Mouse (Mus musculus): Measurements from ENCODE around the gene Gm8374. TPM values are rescaled to one million over a fixed set of nuclear protein-coding genes. Genes with fewer than 3 reads are reported as not detected.
"Not testable (repeated sequence)": the region's sequence is repeated elsewhere in the genome, so short reads cannot be mapped to it uniquely, and the experiment has no call there.

Gm8374 gene
- polyA plus RNA-seq (2016; fragmentation: Nextera tagmentation; extraction: Ambion mirVana) = not detected in 2 replicates

GRCm38 (mm10) chr14:7365034-7365433 lies at the start of gene Gm8374:
Gene Gm8374 (minus strand): TSS chr14:7365134.
- not testable (repeated sequence) for H3K4me3 ChIP-seq; H3K36me3 ChIP-seq (replicated peaks); H3K4me1 ChIP-seq; H3K9me3 ChIP-seq; H3K27me3 ChIP-seq (ENCODE audit: poor library complexity, severe bottlenecking); DNase-seq (ENCODE audit: extremely low spot score, low spot score); H3K27ac ChIP-seq
- WGBS = 84% methylated on average over 3 of the region's 3 CpGs

DNA sequence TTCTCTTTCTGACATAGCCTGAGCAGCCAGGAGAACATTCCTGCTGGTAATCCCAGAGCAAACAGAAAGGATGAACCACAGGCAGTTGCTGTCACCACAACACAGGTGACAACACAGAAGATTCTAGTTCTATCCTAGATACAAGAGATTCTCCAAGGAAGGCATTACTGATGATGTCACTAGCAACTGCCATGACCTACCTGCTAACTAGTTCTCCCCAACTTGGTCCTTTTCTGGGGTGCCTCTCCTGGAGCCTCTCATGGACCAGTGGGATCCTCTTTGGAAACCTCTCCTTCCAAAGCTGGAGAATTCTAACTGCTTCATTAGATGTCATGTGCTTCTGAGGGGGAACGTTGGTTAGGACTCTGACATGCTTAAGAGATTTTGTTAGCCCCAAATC lies 32.6 kb downstream of the Gm8374 start, which contains the start of gene Gm5797:
Gm5797 (minus strand) TSS at position 101 of the 400 bp plus-strand sequence.
- not testable (repeated sequence) for H3K4me1 ChIP-seq; H3K27ac ChIP-seq; H3K9me3 ChIP-seq; H3K27me3 ChIP-seq (ENCODE audit: poor library complexity, severe bottlenecking); H3K36me3 ChIP-seq (replicated peaks); H3K4me3 ChIP-seq; DNase-seq (ENCODE audit: extremely low spot score, low spot score)
- no CpG with 5 or more reads among the region's 1 CpGs for WGBS

- H3K27ac ChIP-seq = peak overlapping the region; percentile 86
- H3K36me3 ChIP-seq (replicated peaks); H3K9me3 ChIP-seq; H3K4me1 ChIP-seq; H3K27me3 ChIP-seq (ENCODE audit: poor library complexity, severe bottlenecking): not testable (repeated sequence)
- H3K4me3 ChIP-seq = peak overlapping the region; percentile 60
- DNase-seq (ENCODE audit: extremely low spot score, low spot score) = peak; percentile 63
- 1% methylated on average over 18 of the region's 19 CpGs for WGBS
Measured at GRCm38 (mm10) chr14:7315093-7315492, 49.8 kb downstream of the Gm8374 start.

- peak within 1 kb of the TSS; percentile 60 for H3K4me3 ChIP-seq
- H3K36me3 ChIP-seq (replicated peaks); H3K27me3 ChIP-seq (ENCODE audit: poor library complexity, severe bottlenecking); H3K9me3 ChIP-seq; DNase-seq (ENCODE audit: extremely low spot score, low spot score); H3K4me1 ChIP-seq: not testable (repeated sequence)
- H3K27ac ChIP-seq = peak within 1 kb of the TSS; percentile 86
- WGBS = 0% methylated on average over 9 of the region's 35 CpGs
Measured at GRCm38 (mm10) chr14:7314661-7315060, 50.3 kb downstream of the Gm8374 start, which contains the start of gene Gm3739. Gene Gm3739 (minus strand): TSS chr14:7315049.

Other genes starting within 250 kb of the Gm8374 start
- gene Gm6676, start 239.7 kb downstream of the Gm8374 start, polyA plus RNA-seq (2016; fragmentation: Nextera tagmentation; extraction: Ambion mirVana) = not detected in 2 replicates
- gene Gm3512, start 190.6 kb downstream of the Gm8374 start, polyA plus RNA-seq (2016; fragmentation: Nextera tagmentation; extraction: Ambion mirVana) = 3.8 and 4.5 TPM in 2 replicates
- gene Gm16434, start 170.6 kb downstream of the Gm8374 start, polyA plus RNA-seq (2016; fragmentation: Nextera tagmentation; extraction: Ambion mirVana) = not detected in 2 replicates
- gene Gm3727, start 100.4 kb downstream of the Gm8374 start, polyA plus RNA-seq (2016; fragmentation: Nextera tagmentation; extraction: Ambion mirVana) = not detected in 2 replicates
- 1.6 and 1.9 TPM in 2 replicates for gene Gm3739, start 50.1 kb downstream of the Gm8374 start, polyA plus RNA-seq (2016; fragmentation: Nextera tagmentation; extraction: Ambion mirVana)
- not detected in 2 replicates for gene Gm5797, start 32.7 kb downstream of the Gm8374 start, polyA plus RNA-seq (2016; fragmentation: Nextera tagmentation; extraction: Ambion mirVana)
- not detected in 2 replicates for gene Gm3755, start 85.8 kb upstream of the Gm8374 start, polyA plus RNA-seq (2016; fragmentation: Nextera tagmentation; extraction: Ambion mirVana)
- 1.2 and 1.4 TPM in 2 replicates for gene Gm3752, start 118.6 kb upstream of the Gm8374 start, polyA plus RNA-seq (2016; fragmentation: Nextera tagmentation; extraction: Ambion mirVana)
- 0.58 and 0.90 TPM in 2 replicates for gene Gm3558, start 203.4 kb upstream of the Gm8374 start, polyA plus RNA-seq (2016; fragmentation: Nextera tagmentation; extraction: Ambion mirVana)
- gene Gm10338, start 230.5 kb upstream of the Gm8374 start, polyA plus RNA-seq (2016; fragmentation: Nextera tagmentation; extraction: Ambion mirVana) = not detected in 2 replicates

All from forebrain, embryonic 10.5 days (tissue).